Mouse (Mus musculus) heart, embryonic 12.5 days (tissue): ENCODE data around the gene Scn1b. TPM values are rescaled to one million over a fixed set of nuclear protein-coding genes. Genes with fewer than 3 reads are reported as not detected.

Experiments used
- ATAC-seq: fragments of 200-750 bp; cut with Nextera tagmentation; 2 replicates; pipeline ENCODE4 v1.8.0; 2017; ENCODE audit warnings: moderate TSS enrichment, moderate library complexity; ENCODE audit not compliant: insufficient number of reproducible peaks, low FRiP score
- H3K27ac ChIP-seq: fragments of 300-500 bp; sonication (generic); 2 replicates; pipeline ENCODE4 v1.5.1; 2016; ENCODE audit warnings: mild to moderate bottlenecking, moderate library complexity; ENCODE audit not compliant: poor library complexity, severe bottlenecking
- H3K27me3 ChIP-seq: fragments of 300-500 bp; sonication (generic); replicated peaks from 2 replicates; pipeline ENCODE4 v1.6.1; 2016; ENCODE audit warnings: mild to moderate bottlenecking, moderate library complexity
- H3K36me3 ChIP-seq: fragments of 300-500 bp; sonication (generic); 2 replicates; pipeline ENCODE4 v1.6.1; 2016; ENCODE audit warnings: mild to moderate bottlenecking, moderate library complexity
- H3K4me1 ChIP-seq: fragments of 300-500 bp; sonication (generic); replicated peaks from 2 replicates; pipeline ENCODE4 v1.6.1; 2016; ENCODE audit warnings: mild to moderate bottlenecking
- H3K4me2 ChIP-seq: fragments of 300-500 bp; sonication (generic); 2 replicates; pipeline ENCODE4 v1.6.1; 2016; ENCODE audit warnings: mild to moderate bottlenecking, moderate library complexity
- H3K4me3 ChIP-seq: fragments of 300-500 bp; sonication (generic); 2 replicates; pipeline ENCODE4 v1.5.1; 2016; ENCODE audit warnings: mild to moderate bottlenecking
- H3K9ac ChIP-seq: fragments of 300-500 bp; sonication (generic); 2 replicates; pipeline ENCODE4 v1.6.1; 2016; ENCODE audit warnings: mild to moderate bottlenecking, moderate library complexity
- H3K9me3 ChIP-seq: fragments of 300-500 bp; sonication (generic); replicated peaks from 2 replicates; pipeline ENCODE4 v1.6.1; 2016; ENCODE audit warnings: mild to moderate bottlenecking, moderate library complexity
- WGBS: fragments of 180-500 bp; shearing (Covaris S2); methylation state at CpG from one replicate; pipeline ENCODE4 v1.1.7; 2016; 5-methylcytosine and 5-hydroxymethylcytosine counted together
- polyA plus RNA-seq: library from polyadenylated mRNA; unstranded; fragments of >200 nt; fragmentation: Nextera tagmentation; extraction: Ambion mirVana; gene quantifications from 2 replicates; pipeline ENCODE4 v1.2.1, GENCODE M21; 2016

Scn1b gene
- polyA plus RNA-seq, 1 experiment from 2014 or later, result 5.7 TPM

DNA sequence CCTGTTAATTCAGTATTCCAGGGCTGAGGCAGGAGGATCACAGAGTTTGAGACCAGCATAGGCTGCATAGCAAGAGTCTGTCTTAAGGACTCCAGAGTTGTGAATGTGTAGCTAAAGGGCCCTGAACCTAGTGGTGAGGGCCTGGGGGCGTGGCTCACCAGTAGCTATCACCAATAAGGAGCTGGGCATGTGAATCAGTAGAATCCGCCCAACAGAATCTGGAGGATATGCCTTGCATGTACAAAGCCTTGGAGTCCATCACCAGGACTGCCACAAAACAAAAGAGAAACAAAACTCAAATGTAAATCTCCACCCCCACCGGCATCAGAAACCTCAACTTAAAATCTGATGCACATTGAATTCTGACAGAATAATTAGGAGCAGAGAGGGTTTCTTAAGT is 21.3 kb upstream of the Scn1b start:
- 73% methylated on average over 3 of the region's 3 CpGs for WGBS
- no peak for ATAC-seq
- peak overlapping the region; percentile 86 for H3K27ac ChIP-seq
- peaks cover 12% of the 10 kb centered on the region for H3K36me3 ChIP-seq
- H3K9me3 ChIP-seq, result no peaks in the 10 kb centered on the region
- peaks cover 59% of the 10 kb centered on the region for H3K4me1 ChIP-seq
- H3K4me2 ChIP-seq, result peak overlapping the region; percentile 83
- H3K4me3 ChIP-seq, result no peak overlapping the region; the same call in 1 of the 2 replicates
- peak overlapping the region; percentile 92; the same call in 1 of the 2 replicates for H3K9ac ChIP-seq
- H3K27me3 ChIP-seq, result no peaks in the 10 kb centered on the region

DNA sequence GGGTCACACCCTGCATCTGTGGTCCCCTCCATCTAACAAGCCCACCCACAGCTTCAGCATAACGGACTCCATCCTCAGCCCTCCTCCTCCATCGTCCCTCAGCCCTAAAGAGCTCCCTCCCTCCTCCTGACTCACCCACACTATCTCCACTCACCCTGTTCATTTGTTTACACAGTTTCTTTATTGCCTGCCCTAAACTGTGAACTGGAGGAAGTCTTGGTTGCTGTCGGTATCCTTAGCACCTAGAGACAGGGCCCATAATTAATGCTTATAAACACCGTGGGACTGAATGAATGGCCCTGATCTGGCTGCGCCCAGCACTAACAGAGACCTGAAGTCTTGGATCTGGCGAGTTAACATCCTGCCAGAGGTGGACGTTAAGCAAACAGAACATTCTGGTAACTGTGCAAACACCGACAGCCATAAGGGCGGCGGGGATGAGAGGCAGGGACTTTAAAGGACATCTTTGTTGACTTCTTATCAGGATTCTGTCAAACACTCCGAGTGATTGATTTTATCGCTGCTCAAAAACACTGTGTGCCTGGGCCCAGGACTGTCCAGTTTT is 18.9 kb upstream of the Scn1b start:
- H3K9me3 ChIP-seq, result no peaks in the 10 kb centered on the region
- H3K9ac ChIP-seq, result no peak overlapping the region
- peaks cover 36% of the 10 kb centered on the region for H3K36me3 ChIP-seq
- ATAC-seq, result no peak
- H3K27me3 ChIP-seq, result no peaks in the 10 kb centered on the region
- no peak overlapping the region for H3K4me3 ChIP-seq
- H3K4me1 ChIP-seq, result peaks cover 57% of the 10 kb centered on the region
- 41% methylated on average over 12 of the region's 12 CpGs for WGBS
- H3K4me2 ChIP-seq, result no peak overlapping the region
- no peak overlapping the region for H3K27ac ChIP-seq

DNA sequence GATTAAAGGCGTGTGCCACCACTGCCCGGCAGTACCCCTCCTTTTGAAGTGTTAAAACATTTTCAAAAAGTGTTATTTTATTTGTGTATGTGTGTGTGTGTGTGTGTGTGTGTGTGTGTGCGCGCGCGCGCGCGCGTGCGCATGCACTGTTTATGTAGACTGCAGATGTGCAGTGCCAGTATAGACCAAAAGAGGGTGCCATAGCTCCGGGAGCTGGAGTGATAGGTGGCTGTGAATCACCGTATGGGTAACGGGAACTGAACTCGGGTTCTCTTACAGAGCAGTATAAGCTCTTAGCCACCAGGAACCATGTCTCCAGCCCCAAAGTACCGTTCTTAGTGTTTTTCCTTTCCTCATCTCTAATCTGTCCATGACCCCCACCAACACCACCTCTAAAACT is 18.1 kb upstream of the Scn1b start:
- 94% methylated on average over 16 of the region's 16 CpGs for WGBS
- Histone ChIP-seq H3K4me1 (peaks cover 62% of the 10 kb centered on the region), H3K36me3 (peaks cover 44% of the 10 kb centered on the region)

DNA sequence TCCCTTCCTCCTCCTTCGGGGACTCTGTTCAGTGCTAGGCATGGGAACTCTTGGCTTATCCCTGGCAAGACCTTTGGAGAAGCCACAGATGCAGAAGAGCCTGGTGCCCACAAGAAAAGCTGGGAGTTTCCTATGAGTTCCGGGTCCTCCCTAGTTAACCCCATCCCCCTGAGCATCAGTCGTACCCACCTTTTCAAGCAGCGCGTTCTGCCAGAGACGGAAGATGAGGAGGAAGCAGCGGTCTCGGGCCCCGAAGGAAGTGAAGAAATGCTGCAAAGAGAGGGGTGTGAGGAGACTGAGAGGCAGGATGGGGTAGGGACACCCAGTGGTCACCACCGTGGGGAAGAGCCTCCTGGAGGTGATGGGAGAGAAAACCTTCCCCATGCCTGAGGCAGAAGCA is 14.1 kb upstream of the Scn1b start:
- ATAC-seq, result no peak
- no peaks in the 10 kb centered on the region for H3K27me3 ChIP-seq
- peak overlapping the region; percentile 53; the same call in 1 of the 2 replicates for H3K27ac ChIP-seq
- 84% methylated on average over 10 of the region's 10 CpGs for WGBS
- no peak overlapping the region for H3K9ac ChIP-seq
- no peaks in the 10 kb centered on the region for H3K9me3 ChIP-seq
- peaks cover 83% of the 10 kb centered on the region for H3K36me3 ChIP-seq
- peaks cover 28% of the 10 kb centered on the region for H3K4me1 ChIP-seq
- no peak overlapping the region for H3K4me2 ChIP-seq
- H3K4me3 ChIP-seq, result no peak overlapping the region

More for the DNA sequence above, 18.1 kb upstream of the Scn1b start:
- H3K4me2 ChIP-seq, result no peak overlapping the region
- no peak overlapping the region for H3K27ac ChIP-seq
- no peak overlapping the region for H3K4me3 ChIP-seq
- H3K9me3 ChIP-seq, result no peaks in the 10 kb centered on the region
- H3K9ac ChIP-seq, result no peak overlapping the region
- no peaks in the 10 kb centered on the region for H3K27me3 ChIP-seq
- no peak for ATAC-seq

DNA sequence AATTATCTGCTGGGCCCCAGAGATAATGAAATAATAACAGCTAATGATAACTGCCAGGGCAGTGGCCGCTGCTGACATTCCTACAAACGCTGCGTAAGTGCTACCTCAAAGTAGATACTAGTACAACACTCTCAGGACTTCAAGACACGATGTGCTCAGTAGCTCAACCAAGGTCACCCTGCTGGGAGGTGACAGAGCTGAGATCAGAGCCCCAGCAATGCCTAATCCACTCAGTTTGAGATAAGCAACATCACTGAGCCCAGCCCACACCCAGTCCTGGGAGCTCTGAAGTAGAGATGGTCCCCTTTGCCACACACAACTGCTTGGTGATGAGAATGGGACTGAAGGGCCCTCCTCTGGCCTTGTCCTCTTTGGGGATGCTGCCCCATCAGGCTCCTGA is 13.5 kb upstream of the Scn1b start:
- Histone ChIP-seq H3K27ac (peak overlapping the region; percentile 53; the same call in 1 of the 2 replicates), H3K4me2 (no peak overlapping the region), H3K9ac (no peak overlapping the region), H3K9me3 (no peaks in the 10 kb centered on the region), H3K27me3 (no peaks in the 10 kb centered on the region), H3K4me3 (no peak overlapping the region), H3K36me3 (peaks cover 90% of the 10 kb centered on the region), H3K4me1 (peaks cover 24% of the 10 kb centered on the region)
- peak; percentile 41; the same call in 1 of the 2 replicates for ATAC-seq
- 20% methylated on average over 4 of the region's 4 CpGs for WGBS

DNA sequence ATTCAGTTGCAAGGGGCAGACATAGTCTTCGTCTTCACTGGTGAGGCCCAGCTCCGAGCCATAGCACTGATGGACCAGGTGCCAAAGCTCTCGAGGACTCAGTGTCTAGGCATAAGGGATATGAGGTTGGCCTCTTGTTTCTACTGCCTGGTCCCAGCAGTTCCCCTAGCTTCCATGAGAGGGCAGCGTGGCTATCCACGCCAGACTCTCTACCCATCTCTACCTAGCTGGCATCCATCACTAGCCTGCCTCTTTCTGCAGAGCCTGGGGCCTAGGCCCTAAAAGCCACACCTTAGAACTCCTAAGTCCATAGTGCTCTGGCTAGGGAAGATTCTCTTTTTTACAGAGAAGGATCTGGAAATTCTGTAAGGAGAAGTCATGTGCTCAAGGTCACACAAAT is 13.0 kb upstream of the Scn1b start:
- WGBS, result 62% methylated on average over 5 of the region's 5 CpGs

DNA sequence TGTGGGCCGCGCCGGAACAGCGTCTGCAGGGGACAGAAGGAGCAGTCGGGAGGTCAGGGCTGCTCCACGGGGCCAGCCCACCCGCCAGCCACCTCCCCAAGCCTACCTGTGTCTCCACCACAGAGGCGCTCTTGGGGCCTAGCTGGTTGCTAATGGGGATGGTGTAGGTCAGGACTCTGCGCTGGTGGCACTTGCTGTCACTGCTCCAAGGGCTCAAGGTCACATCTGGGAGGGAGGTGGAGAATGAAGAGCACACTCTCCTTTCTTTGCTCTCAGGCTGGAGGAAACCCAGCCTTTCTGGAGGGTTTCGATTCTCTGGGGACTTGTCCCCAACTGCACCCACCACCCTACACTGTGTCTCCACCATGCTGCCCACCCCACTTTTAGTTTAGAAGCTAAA is 8.9 kb upstream of the Scn1b start:
- no peak for ATAC-seq
- Histone ChIP-seq H3K9me3 (no peaks in the 10 kb centered on the region), H3K27me3 (no peaks in the 10 kb centered on the region), H3K27ac (no peak overlapping the region), H3K4me3 (no peak overlapping the region), H3K4me2 (no peak overlapping the region), H3K9ac (no peak overlapping the region), H3K4me1 (peaks cover 13% of the 10 kb centered on the region), H3K36me3 (peaks cover 100% of the 10 kb centered on the region)
- 94% methylated on average over 10 of the region's 10 CpGs for WGBS

More for the DNA sequence above, 13.0 kb upstream of the Scn1b start:
- H3K27me3 ChIP-seq, result no peaks in the 10 kb centered on the region
- H3K9me3 ChIP-seq, result no peaks in the 10 kb centered on the region
- H3K4me1 ChIP-seq, result peaks cover 24% of the 10 kb centered on the region
- peaks cover 90% of the 10 kb centered on the region for H3K36me3 ChIP-seq
- H3K4me3 ChIP-seq, result no peak overlapping the region
- H3K9ac ChIP-seq, result no peak overlapping the region
- H3K4me2 ChIP-seq, result no peak overlapping the region
- ATAC-seq, result peak; percentile 44; the same call in 1 of the 2 replicates
- peak overlapping the region; percentile 53; the same call in 1 of the 2 replicates for H3K27ac ChIP-seq

- Histone ChIP-seq H3K27ac (no peak overlapping the region), H3K4me2 (no peak overlapping the region), H3K9ac (no peak overlapping the region), H3K36me3 (peaks cover 85% of the 10 kb centered on the region), H3K9me3 (no peaks in the 10 kb centered on the region), H3K4me1 (peaks cover 18% of the 10 kb centered on the region; the same call in 1 of the 2 replicates), H3K27me3 (no peaks in the 10 kb centered on the region; the same call in 1 of the 2 replicates), H3K4me3 (no peak overlapping the region)
- no peak for ATAC-seq
- 84% methylated on average over 4 of the region's 4 CpGs for WGBS
Measured at GRCm38 (mm10) chr7:31131866-31132265, 5.1 kb upstream of the Scn1b start.

GRCm38 (mm10) chr7:31130841-31131240 is 4.0 kb upstream of the Scn1b start:
- Histone ChIP-seq H3K9me3 (no peaks in the 10 kb centered on the region), H3K4me1 (peaks cover 24% of the 10 kb centered on the region), H3K4me3 (no peak overlapping the region), H3K9ac (no peak overlapping the region), H3K36me3 (peaks cover 75% of the 10 kb centered on the region), H3K27ac (no peak overlapping the region), H3K4me2 (no peak overlapping the region), H3K27me3 (peaks cover 9% of the 10 kb centered on the region)
- 33% methylated on average over 4 of the region's 4 CpGs for WGBS
- ATAC-seq, result no peak

DNA sequence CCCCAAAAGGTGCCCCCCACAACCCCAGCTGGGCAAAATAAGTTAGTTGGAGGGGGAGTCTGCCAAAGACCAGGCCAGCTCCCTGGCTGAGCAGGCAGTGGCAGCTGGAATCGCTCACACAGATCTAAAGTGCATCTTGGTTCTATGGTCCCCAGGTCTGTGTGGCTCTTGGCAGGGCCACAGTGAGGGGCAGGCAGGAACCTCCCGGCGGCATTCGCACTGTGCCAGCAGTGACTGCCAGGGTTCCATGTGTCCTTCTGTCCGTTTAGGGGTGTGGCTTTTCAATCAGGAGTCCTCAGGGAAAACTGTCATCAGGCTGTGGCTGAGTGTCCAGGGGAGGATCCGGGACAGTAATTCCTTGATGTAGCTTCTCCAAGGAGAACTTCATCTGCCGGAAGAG is 3.4 kb upstream of the Scn1b start:
- no peak for ATAC-seq
- peaks cover 24% of the 10 kb centered on the region for H3K4me1 ChIP-seq
- no peak overlapping the region for H3K4me2 ChIP-seq
- no peak overlapping the region for H3K4me3 ChIP-seq
- H3K27me3 ChIP-seq, result peaks cover 15% of the 10 kb centered on the region
- peaks cover 69% of the 10 kb centered on the region for H3K36me3 ChIP-seq
- WGBS, result 90% methylated on average over 7 of the region's 7 CpGs
- H3K9me3 ChIP-seq, result no peaks in the 10 kb centered on the region
- no peak overlapping the region for H3K9ac ChIP-seq
- no peak overlapping the region for H3K27ac ChIP-seq

DNA sequence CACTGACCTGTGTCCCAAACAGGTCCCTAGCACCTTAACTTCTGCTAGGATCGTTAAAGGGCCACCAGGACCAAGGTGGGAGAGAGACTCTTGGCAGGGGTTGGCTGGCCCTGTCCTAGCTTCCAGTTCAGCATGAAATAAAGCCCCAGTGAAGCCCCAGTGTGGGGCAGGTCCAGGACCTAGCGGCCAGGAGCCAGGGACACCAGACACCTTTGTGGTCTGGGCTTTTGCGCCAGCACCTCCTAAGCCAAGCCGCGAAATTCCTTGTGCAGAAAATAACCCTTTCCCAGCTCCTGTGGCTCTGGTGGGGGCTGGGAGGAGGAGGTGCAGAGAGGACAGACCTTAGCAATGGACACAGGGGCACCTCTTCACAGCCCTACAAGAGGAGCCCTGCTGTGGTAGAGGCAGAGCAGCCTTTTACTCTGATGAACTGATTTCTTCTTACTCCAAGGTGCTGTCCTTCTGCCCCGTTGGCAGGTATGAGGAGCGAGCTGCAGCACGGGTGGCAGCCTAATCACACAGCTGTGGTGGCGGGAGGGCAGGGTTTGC is 1.4 kb upstream of the Scn1b start:
- no peak overlapping the region for H3K4me2 ChIP-seq
- no peak overlapping the region for H3K9ac ChIP-seq
- H3K36me3 ChIP-seq, result peaks cover 49% of the 10 kb centered on the region
- peaks cover 24% of the 10 kb centered on the region for H3K4me1 ChIP-seq
- H3K27me3 ChIP-seq, result peaks cover 22% of the 10 kb centered on the region
- ATAC-seq, result no peak
- H3K27ac ChIP-seq, result no peak overlapping the region
- no peaks in the 10 kb centered on the region for H3K9me3 ChIP-seq
- 50% methylated on average over 9 of the region's 9 CpGs for WGBS
- H3K4me3 ChIP-seq, result no peak overlapping the region
